Mouse (Mus musculus) thymus, postnatal 4 days (tissue): ENCODE results near the gene Hcn3.
"Not testable (repeated sequence)": the region's sequence is repeated elsewhere in the genome, so short reads cannot be mapped to it uniquely, and the experiment has no call there.

Experiments
- DNase-seq: peaks from one replicate; pipeline ENCODE4 v3.0.0; 2021

Hcn3 gene

DNA sequence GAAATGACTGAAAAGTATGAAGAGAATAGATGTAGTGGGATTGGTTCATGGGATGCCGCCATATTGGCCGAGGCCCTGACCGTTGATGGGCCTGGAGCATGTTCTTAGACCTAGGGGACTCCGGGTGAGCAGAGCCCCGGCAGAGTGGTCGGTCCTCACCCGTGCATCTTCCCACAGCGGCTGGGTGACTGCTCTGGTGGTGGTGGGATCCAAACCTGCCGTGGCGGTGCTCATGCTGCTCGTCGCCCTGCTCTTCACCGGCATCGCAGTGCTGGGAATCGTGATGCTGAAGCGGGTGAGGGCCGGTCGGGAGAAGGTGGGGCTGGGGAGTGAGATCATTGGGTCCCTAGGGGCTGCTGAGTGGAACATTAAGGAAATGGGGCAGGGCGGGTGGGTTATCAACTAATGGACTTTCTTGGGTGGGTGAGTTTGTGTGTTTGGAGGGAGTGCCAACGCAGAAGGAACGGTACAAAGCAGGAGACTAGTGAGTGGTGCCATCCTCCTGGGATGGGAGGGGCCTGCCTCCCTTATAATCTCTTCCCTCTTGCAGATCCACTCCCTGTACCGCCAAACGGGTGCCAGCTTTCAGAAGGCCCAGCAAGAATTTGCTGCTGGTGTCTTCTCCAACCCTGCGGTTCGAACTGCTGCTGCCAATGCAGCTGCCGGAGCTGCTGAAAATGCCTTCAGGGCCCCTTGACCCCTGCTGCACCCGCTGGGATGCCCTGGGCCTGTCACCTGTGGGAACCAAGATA is 21.9 kb upstream of the Hcn3 start:
- DNase-seq, result peak; percentile 27

DNA sequence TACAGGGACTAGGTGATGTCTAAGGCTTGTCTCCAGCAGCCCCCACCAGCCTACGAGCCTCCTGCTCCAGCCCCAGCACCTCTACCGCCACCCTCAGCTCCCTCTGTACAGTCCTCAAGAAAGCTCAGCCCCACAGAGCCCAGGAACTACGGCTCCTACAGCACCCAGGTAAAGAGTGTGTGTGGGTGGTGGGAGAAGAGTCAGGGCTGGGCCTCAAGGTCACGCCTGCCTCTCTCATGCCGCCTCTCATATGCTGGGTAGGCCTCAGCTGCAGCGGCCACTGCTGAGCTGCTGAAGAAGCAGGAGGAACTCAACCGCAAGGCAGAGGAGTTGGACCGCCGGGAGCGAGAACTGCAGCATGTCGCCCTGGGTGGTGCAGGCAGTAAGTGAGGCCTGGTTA is 19.1 kb upstream of the Hcn3 start:
- peak; percentile 39 for DNase-seq

GRCm38 (mm10) chr3:89178107-89178385 is 18.1 kb upstream of the Hcn3 start:
- DNase-seq, result no peak

- DNase-seq, result peak; percentile 81
These were observed 17.5 kb upstream of the Hcn3 start, which contains the start of gene Scamp3 for GRCm38 (mm10) chr3:89177242-89178106. Gene Scamp3 (plus strand): TSS chr3:89177473.

DNA sequence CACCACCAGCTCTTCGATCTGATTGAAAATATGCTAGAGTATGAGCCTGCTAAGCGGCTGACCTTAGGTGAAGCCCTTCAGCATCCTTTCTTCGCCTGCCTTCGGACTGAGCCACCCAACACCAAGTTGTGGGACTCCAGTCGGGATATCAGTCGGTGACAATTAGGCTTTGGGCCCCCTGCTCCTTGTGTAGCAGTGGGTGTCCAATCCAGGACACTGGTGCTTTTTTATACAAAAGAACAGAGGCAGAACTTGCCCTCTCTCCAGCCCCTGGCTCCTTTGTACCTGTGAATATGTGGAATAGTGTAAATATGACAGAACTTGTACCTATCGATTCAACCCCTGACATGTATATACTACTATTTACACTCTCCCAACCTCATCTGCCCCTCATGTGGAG is 16.4 kb upstream of the Hcn3 start:
- DNase-seq, result no peak

GRCm38 (mm10) chr3:89175544-89175943 is 15.5 kb upstream of the Hcn3 start:
- DNase-seq, result no peak

DNA sequence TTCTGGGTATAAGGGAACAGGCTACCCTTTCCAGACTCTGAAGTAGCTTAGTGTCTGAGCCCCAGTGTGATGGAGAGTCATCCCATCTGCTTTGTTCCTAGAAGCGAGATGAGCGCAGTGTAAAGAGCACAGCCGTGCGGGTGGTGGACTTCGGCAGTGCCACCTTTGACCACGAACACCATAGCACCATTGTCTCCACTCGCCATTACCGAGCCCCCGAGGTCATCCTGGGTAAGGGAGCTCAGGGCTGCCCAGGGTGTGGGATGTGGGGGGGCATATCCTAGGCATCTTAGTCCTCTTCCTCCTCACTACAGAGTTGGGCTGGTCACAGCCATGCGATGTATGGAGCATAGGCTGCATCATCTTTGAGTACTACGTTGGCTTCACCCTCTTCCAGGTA is 14.8 kb upstream of the Hcn3 start:
- DNase-seq, result no peak

DNA sequence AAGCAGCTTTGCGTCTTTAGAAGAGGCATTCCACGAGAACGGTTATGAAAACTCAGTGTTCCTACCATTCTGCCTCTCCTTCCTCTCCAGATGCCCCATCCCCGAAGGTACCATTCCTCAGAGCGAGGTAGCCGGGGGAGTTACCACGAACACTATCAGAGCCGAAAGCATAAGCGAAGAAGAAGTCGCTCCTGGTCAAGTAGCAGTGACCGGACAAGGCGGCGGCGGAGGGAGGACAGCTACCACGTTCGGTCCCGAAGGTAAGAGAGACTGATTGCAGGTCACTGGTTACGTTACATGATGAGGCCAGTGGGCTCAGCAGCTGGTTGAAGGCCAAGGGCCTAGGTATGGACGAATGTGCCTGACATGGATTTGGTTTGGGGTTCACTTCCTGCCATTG is 6.9 kb upstream of the Hcn3 start:
- no peak for DNase-seq

- DNase-seq, result no peak
These were observed 5.4 kb upstream of the Hcn3 start for GRCm38 (mm10) chr3:89165268-89165870.

- DNase-seq, result peak; percentile 96
These were observed 4.7 kb upstream of the Hcn3 start, which contains the start of gene Clk2 for GRCm38 (mm10) chr3:89164506-89165267. Gene Clk2 (plus strand): TSS chr3:89164795.

- DNase-seq, result peak; percentile 36
These were observed 3.7 kb upstream of the Hcn3 start for GRCm38 (mm10) chr3:89163643-89164245.

DNA sequence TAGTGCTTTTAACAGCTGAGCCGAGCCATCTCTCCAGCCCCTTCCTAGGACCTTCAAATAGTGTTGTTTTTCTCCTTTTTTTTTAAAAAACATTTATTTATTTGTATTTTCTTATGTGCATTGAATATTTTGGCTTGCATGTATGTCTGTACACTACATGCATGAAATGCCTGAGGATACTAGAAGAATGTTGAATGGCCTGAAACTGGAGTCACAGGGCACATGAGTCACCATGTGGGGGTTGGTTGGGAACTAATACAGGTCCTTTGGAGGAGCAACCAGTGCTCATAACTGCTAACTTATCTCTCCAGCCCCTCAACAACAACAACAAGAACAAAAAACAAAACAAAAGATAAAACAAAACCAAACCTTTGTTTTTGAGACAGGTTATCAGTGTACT is 3.1 kb upstream of the Hcn3 start:
- no peak for DNase-seq

DNA sequence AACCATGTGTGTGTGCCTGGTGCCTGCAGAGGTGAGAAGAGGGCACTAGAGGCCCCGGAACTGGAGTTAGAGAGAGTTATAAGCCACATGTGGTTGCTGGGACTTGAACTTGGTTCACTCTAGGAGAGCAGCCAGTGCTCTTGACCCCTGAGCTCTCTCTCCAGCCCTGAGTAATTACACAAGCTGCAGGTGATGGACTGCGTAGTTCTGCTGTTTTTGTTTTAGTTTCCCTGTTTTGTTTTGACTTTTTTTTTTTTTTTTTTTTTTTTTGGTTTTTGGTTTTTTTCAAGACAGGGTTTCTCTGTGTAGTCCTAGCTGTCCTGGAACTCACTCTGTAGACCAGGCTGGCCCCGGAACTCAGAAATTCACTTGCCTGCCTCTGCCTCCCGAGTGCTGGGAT is 1.8 kb upstream of the Hcn3 start:
- peak; percentile 7 for DNase-seq

GRCm38 (mm10) chr3:89161207-89161606 is 1.2 kb upstream of the Hcn3 start:
- not testable (repeated sequence) for DNase-seq

- DNase-seq, result peak; percentile 68
These were observed 785 bp downstream of the Hcn3 start for GRCm38 (mm10) chr3:89159211-89159610.

- DNase-seq, result no peak
These were observed 1.3 kb downstream of the Hcn3 start for GRCm38 (mm10) chr3:89158651-89159050.

DNA sequence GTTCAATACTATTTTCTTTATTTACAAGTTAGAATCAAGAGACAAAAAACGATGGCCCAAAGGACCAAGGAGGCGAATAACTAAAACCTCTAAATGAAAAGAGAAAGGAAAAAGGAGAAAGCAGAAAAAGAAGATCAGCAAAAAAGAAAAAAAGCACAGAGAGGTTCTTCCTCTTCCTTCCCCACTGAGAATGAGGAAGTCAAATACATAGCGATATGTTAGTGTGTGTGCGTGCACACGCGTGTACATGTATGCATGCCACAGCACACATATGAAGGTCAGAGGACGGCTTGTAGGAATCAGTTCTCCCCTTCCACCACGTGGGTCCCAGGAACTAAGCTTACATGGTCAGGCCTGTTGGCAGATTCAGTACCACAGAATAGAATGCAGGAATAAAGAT is 3.0 kb downstream of the Hcn3 start:
- no peak for DNase-seq

GRCm38 (mm10) chr3:89152084-89152835 is 7.7 kb downstream of the Hcn3 start:
- DNase-seq, result no peak

DNA sequence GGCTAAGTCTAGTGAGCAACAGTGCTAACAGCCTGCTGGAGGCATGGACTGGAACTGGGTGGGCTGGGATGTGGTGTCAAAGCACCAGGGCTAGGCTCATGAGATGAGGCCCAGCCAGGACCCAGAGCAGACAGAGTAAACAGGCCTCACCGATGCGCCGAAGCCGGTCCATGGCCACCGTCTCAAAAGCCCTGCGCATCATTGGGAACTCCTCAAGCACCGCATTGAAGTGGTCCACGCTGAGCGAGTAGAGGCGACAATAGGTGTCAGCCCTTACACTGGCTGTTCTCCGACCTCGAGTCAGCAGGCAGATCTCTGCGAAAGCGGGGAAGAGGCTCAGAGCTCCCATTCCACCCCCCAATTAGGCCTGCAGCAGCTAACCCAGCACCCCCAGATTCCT is 11.4 kb downstream of the Hcn3 start:
- no peak for DNase-seq

DNA sequence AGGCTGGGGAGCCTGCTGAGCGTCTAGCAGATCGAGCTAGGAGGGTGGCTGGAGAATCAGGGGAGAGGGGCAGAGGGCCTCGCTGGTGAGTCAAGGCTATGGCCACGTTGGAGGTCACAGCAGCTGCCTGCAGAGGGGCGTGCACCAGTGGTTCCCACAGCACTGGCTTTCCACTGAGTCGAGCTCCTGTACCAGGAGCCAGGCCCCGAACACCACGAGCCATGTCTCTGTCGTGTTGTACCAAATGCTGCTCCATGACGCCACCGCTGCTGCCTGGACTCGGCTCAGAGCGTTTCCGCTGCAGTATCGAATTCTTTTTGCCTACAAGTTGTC is 12.1 kb downstream of the Hcn3 start:
- DNase-seq, result no peak

GRCm38 (mm10) chr3:89147101-89147978 is 12.7 kb downstream of the Hcn3 start:
- DNase-seq, result no peak
